Mouse (Mus musculus) spleen, embryonic (tissue): Measurements from ENCODE around the gene Mcm10.

Source experiments
- CTCF ChIA-PET: fragments of 350-600 bp; sonication (Branson Sonifier 250); formaldehyde crosslinking; loops from one replicate; lab custom pipeline; 2022; lab: Charles Lee

Gene Mcm10

DNA sequence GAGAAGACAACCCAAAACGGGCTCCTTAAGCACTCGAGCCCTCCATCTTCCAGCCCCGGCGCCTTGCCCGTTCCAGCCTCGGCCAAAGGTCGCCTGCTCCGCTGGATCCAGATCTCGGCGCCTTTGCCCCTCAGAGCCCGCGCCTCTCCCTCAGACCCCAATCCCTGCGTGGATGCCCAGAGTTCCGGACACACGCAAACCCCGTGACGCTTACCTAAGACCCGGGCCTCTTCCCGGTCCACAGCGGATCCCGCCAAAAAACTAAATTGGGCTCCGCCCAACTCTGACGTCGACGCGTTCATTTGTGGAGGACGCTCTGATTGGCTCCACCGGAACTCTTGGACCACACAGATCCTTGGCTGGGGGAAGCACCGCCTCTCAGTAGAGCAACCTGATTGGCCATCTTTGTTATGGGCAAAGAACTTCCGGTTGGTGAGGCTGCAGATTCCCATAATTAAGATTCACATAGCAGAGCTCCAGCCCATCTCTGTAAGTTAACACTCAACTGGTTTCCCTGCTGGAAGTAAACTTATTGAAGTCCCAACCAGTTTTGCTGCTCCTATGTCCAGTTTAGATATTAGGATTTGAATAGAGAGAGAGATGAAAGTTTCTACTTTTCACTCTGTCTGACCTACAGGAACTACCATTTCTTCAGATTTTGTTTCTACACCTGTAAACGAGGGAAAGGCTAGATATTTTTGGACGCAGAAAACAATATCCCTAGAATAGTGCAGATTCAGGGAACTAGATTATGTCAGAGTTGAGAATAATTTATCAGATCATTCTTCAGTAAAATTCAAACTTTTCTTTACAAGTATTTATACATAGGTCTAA, at the start of gene Mcm10:
Mcm10 (minus strand) TSS at position 301 of the 834 bp plus-strand sequence.
- CTCF ChIA-PET: no interaction called here

DNA sequence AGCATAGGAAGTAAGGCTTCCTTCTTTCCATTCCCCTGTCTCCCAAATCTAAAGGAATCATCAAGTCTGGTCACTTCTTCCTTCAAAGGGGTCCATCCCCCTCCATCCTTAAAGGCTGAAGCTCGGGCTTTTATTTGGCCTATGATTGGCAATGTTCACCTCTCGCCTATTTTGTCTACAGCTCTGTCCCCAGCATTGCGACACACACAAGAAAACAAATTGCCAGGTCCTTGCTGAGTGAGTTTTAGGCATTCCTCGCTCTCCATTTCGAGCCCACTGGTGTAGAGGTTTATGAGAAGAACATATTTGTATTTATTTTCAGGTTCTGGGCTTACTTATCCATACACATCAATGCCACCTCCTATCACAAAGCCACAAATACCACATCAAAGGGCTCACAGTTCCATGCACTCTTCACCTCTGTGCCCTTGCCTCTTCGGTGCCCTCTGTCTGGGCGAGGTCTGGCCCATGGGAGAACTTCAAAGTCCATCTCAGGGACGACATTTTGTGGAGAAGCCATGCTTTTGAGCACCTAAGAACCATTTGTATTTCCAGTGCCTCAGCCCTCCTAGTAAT, 48.6 kb upstream of the Mcm10 start:
- CTCF ChIA-PET: no interaction called here

GRCm38 (mm10) chr2:5059997-5060396, 47.4 kb upstream of the Mcm10 start:
- CTCF ChIA-PET: no interaction called here

GRCm38 (mm10) chr2:5058436-5058835, 45.8 kb upstream of the Mcm10 start:
- CTCF ChIA-PET: no interaction called here

DNA sequence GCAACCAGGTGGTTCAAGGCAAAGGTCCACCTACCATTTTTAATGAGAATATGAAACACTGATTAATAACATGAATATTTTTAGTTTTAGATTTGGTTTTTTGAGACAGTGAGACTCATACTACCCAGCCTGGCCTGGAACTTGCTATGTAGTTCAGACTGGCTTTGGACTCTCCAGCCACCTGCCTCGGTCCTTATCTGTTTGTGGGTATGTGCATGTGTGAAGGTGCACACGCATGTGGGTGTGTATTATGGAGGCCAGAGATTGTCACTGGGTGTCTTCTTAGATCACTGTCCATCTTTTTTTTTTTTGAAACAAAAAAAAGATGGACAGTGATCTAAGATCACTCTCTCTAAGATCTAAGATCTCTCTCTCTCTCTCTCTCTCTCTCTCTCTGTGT, 38.0 kb upstream of the Mcm10 start:
- CTCF ChIA-PET: no interaction called here

GRCm38 (mm10) chr2:5047016-5047415, 34.4 kb upstream of the Mcm10 start:
- CTCF ChIA-PET: interaction anchor here (0.5 kb wide), 2 partner anchors 33 to 35 kb away, joined by 3 to 13 read pairs; no protein-coding TSS in a partner anchor

DNA sequence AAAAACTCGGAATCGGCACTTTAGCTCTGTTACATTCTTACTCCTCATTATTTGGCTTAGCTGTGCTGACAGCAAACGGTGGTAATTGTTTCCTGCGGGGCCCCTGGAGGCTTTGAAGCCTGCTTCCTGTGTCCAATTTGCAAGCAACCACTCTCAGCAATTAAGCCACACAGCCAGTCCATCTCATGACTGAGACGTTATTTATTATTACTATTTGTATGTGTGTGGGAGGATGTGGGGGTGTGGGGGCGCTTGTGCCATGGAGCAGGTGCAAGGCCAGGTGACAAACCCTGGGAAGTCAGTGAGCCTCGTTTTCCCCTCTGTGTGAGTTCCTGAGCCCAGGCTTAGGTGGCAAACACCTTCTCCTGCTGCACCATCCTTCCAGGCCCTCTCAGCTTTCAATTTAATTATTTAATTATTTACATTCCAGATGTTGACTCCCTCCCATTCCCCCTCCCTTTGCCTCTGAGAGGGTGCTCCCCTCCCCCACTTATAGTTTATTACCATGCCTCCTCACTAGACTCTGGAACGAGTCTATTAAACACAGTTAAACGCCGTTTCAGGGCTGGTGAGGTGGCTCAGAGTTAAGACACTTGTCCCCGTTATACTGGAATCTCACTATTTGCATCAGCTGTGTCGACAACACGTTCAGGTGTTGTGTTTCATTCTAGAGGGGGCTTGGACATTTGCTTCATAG, 32.8 kb upstream of the Mcm10 start:
- CTCF ChIA-PET: interaction anchor here (0.5 kb wide), 1 partner anchor 35 kb away, joined by 3 read pairs; no protein-coding TSS in a partner anchor

DNA sequence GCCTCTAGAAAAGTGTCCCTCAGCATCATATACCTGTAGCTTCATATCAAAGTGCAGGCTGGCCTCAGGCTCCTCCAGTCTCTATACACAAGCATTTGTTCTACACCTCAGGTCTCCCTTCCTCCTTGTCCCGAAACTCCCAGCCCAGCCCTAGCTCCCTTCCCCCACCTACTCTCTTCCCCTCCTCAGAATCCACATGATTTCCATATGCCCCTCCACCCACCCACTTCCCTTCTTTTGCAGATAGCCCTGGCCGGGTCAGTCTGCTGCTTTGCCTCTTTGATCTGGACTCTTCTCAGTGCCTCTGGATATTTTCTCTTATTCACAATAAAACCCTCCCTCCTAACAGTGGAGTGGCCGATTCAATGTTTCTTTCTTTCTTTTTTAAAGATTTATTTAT, 31.7 kb upstream of the Mcm10 start:
- CTCF ChIA-PET: no interaction called here

DNA sequence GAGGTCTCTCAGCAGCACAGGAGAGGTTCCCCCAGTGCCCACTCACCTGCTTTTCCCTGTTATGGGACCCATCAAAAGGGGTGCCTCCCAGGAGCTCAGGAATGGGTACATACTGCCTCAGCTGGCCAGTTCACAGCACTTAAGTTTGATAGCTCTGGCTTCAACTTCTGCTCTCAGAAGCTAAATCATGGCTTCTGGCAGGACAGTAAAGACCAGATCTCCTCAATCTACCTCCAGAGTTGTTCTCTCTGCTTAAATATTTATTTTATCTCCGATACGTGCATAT, 30.8 kb upstream of the Mcm10 start:
- CTCF ChIA-PET: no interaction called here

- CTCF ChIA-PET: no interaction called here
Measured at GRCm38 (mm10) chr2:5042616-5043475, 30.3 kb upstream of the Mcm10 start.

DNA sequence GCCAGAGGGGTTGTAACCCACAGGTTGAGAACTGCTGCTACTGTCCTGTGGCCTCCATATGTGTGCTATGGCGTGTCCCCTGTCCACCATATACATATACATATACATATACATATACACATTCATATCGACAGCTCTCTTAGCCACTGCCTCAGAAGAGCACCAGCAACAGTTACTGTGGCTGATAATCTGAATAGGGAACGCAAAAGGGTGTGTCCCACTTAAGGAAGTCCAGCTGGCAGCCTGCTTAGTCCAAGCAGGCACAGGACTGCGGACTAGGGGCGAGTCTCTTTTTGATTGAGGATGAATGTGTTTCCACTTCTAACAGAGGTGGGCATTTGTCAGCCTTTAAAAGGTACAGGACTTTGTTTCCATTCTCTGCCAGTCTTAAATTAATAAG, 29.3 kb upstream of the Mcm10 start:
- CTCF ChIA-PET: no interaction called here

GRCm38 (mm10) chr2:5040281-5041161, 27.9 kb upstream of the Mcm10 start:
- CTCF ChIA-PET: interaction anchor here (0.5 to 0.6 kb wide), 2 partner anchors 11 to 228 kb away, joined by 3 to 4 read pairs; no protein-coding TSS in a partner anchor

- CTCF ChIA-PET: interaction anchor here (0.6 kb wide), 2 partner anchors 164 to 229 kb away, joined by 3 read pairs; no protein-coding TSS in a partner anchor
Measured at GRCm38 (mm10) chr2:5039350-5040170, 27.0 kb upstream of the Mcm10 start.

GRCm38 (mm10) chr2:5038320-5038719, 25.7 kb upstream of the Mcm10 start:
- CTCF ChIA-PET: no interaction called here

DNA sequence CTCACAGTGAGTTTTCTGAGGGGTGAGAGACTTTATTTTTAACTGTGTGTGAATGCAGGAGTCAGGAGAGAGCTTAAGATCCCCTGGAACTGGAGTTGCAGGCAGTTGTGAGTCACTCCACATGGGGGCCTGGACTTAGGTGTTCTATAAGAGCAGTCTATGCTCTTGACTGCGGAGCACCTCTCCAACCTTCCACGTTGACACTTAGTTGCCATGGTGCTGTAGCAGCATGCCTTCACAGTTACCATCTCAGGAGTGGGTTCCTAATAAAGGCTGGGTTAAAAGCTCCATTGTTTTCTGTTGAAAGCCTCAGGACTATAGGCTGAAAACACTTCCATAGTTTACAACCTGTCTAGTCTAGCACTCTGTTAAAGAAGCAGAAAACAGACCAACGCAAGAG, 24.8 kb upstream of the Mcm10 start:
- CTCF ChIA-PET: no interaction called here

GRCm38 (mm10) chr2:5036411-5037076, 24.0 kb upstream of the Mcm10 start:
- CTCF ChIA-PET: no interaction called here

- CTCF ChIA-PET: no interaction called here
Measured at GRCm38 (mm10) chr2:5035241-5035640, 22.6 kb upstream of the Mcm10 start.

GRCm38 (mm10) chr2:5034801-5035200, 22.2 kb upstream of the Mcm10 start:
- CTCF ChIA-PET: no interaction called here
